13 mouse cellular contexts compared by ENCODE assay signal in genomic region chr1:132430818-132431217, GRCm38 (mm10). TPM values are rescaled to one million over a fixed set of nuclear protein-coding genes. Genes with fewer than 3 reads are reported as not detected.
DNase-seq lines count a peak whose midpoint lies in the region; ATAC-seq and TF ChIP-seq lines count a peak whose summit lies in the region.
"Had no signal": no experiment of that assay in that cellular context is flagged by ENCODE, and none has a peak within 500 bp of the region (broad histone marks: within the 10 kb centered on the region; RNA-seq: fewer than 3 reads in every experiment).

No protein-coding gene starts in this region.

- DNase-seq in left cerebral cortex, postnatal 4 days, result peak; percentile 75
- no peak for DNase-seq in left cerebral cortex, adult 18-20 months (ENCODE audit: low spot score in 2 of 2)
- DNase-seq in embryonic facial prominence, embryonic 14.5 days (ENCODE audit: low spot score), result peak; percentile 38
- DNase-seq in hindbrain, postnatal 0 days (ENCODE audit: low spot score), result peak; percentile 79
- DNase-seq in thymus, postnatal 14 days, result no peak
- no peak for DNase-seq in adrenal gland, adult (ENCODE audit: inconsistent age in 2 of 2, low spot score in 1 of 2)
- no peak for DNase-seq in left cerebral cortex, adult 2 months (ENCODE audit: extremely low spot score in 1 of 2, low spot score in 2 of 2)
- DNase-seq: adrenal gland, adult 8-10 months; cerebellum, adult 8-10 months had no signal

- no peak overlapping the region for H3K27ac ChIP-seq in embryonic facial prominence, embryonic 14.5 days (replicated peaks; ENCODE audit: low read depth, low read length)
- H3K27ac ChIP-seq in hindbrain, postnatal 0 days, result 0 out of 2 replicates have a peak overlapping the region, but pooled peaks have one; percentile 51
- no peak overlapping the region; the same call in 1 of the 2 replicates for H3K27ac ChIP-seq in midbrain, embryonic 13.5 days
- no peak overlapping the region for H3K27ac ChIP-seq in left cerebral cortex, adult 2 months
- H3K27ac ChIP-seq: liver, embryonic 15.5 days had no signal

- no peaks in the 10 kb centered on the region for H3K9me3 ChIP-seq in embryonic facial prominence, embryonic 14.5 days (ENCODE audit: control insufficient read depth, low read length)
- no peaks in the 10 kb centered on the region for H3K9me3 ChIP-seq in hindbrain, postnatal 0 days (ENCODE audit: low read length)
- no peaks in the 10 kb centered on the region for H3K9me3 ChIP-seq in midbrain, embryonic 13.5 days
- H3K9me3 ChIP-seq: liver, embryonic 15.5 days had no signal

- 39% methylated on average over 3 of the region's 3 CpGs for WGBS in embryonic facial prominence, embryonic 14.5 days
- WGBS in hindbrain, postnatal 0 days, result 28% methylated on average over 3 of the region's 3 CpGs
- 46% methylated on average over 3 of the region's 3 CpGs for WGBS in midbrain, embryonic 13.5 days

- H3K4me1 ChIP-seq in embryonic facial prominence, embryonic 14.5 days (ENCODE audit: control insufficient read depth, insufficient read depth, low read length), result peaks cover 5% of the 10 kb centered on the region; the same call in 1 of the 2 replicates
- H3K4me1 ChIP-seq in hindbrain, postnatal 0 days (ENCODE audit: insufficient read depth, low read length), result 0 out of 2 replicates have a peak, but pooled peaks cover 15% of the 10 kb centered on the region
- peaks cover 31% of the 10 kb centered on the region for H3K4me1 ChIP-seq in midbrain, embryonic 13.5 days (replicated peaks)

- no peak overlapping the region for H3K4me3 ChIP-seq in embryonic facial prominence, embryonic 14.5 days (ENCODE audit: low read depth, low read length)
- no peak overlapping the region for H3K4me3 ChIP-seq in hindbrain, postnatal 0 days (ENCODE audit: low read length)
- no peak overlapping the region for H3K4me3 ChIP-seq in midbrain, embryonic 13.5 days (replicated peaks)
- no peak overlapping the region for H3K4me3 ChIP-seq in left cerebral cortex, adult 2 months
- H3K4me3 ChIP-seq: liver, embryonic 15.5 days had no signal

- H3K27me3 ChIP-seq in embryonic facial prominence, embryonic 14.5 days (replicated peaks; ENCODE audit: control insufficient read depth, insufficient read depth, low read length), result no peaks in the 10 kb centered on the region
- H3K27me3 ChIP-seq in hindbrain, postnatal 0 days (ENCODE audit: insufficient read depth, low read length), result no peaks in the 10 kb centered on the region
- H3K27me3 ChIP-seq in midbrain, embryonic 13.5 days, result no peaks in the 10 kb centered on the region
- H3K27me3 ChIP-seq: liver, embryonic 15.5 days; Patski had no signal

- peak; percentile 50; the same call in 1 of the 2 replicates for ATAC-seq in embryonic facial prominence, embryonic 14.5 days (ENCODE audit: low read depth)
- peak; percentile 77; the same call in 1 of the 2 replicates for ATAC-seq in hindbrain, postnatal 0 days
- ATAC-seq in midbrain, embryonic 13.5 days, result 0 out of 2 replicates have a peak, but pooled peaks have one; percentile 50
- ATAC-seq: Patski had no signal

- H3K36me3 ChIP-seq in embryonic facial prominence, embryonic 14.5 days (ENCODE audit: control insufficient read depth, insufficient read depth, low read length), result peaks cover 14% of the 10 kb centered on the region
- H3K36me3 ChIP-seq in hindbrain, postnatal 0 days (ENCODE audit: insufficient read depth, low read length), result no peaks in the 10 kb centered on the region
- H3K36me3 ChIP-seq in midbrain, embryonic 13.5 days, result peaks cover 14% of the 10 kb centered on the region

- intact Hi-C loops in left cerebral cortex, postnatal 4 days (cut with DNase I), result no loop called here
- intact Hi-C loops in left cerebral cortex, adult 2 months (cut with DNase I), result no loop called here

- no peak overlapping the region for H3K4me2 ChIP-seq in embryonic facial prominence, embryonic 14.5 days (ENCODE audit: low read depth, low read length)
- H3K4me2 ChIP-seq in hindbrain, postnatal 0 days (ENCODE audit: low read depth, low read length), result no peak overlapping the region
- H3K4me2 ChIP-seq in midbrain, embryonic 13.5 days (replicated peaks), result no peak overlapping the region
- H3K4me2 ChIP-seq: heart, embryonic 11.5 days; liver, embryonic 15.5 days had no signal

- 0 out of 2 replicates have a peak overlapping the region, but pooled peaks have one; percentile 14 for H3K9ac ChIP-seq in embryonic facial prominence, embryonic 14.5 days (ENCODE audit: low read depth, low read length)
- no peak overlapping the region for H3K9ac ChIP-seq in hindbrain, postnatal 0 days (replicated peaks; ENCODE audit: low read length)
- H3K9ac ChIP-seq in midbrain, embryonic 13.5 days (replicated peaks), result no peak overlapping the region
- H3K9ac ChIP-seq: liver, embryonic 15.5 days had no signal

- no peak for TF ChIP-seq CTCF in hindbrain, postnatal 0 days (IDR thresholded peaks at IDR 0.05; ENCODE audit: low read depth)
- no peak for TF ChIP-seq CTCF in left cerebral cortex, adult 2 months (IDR thresholded peaks at IDR 0.05)

RNA-seq across cellular contexts. Expression of gene Dstyk, which starts 13.5 kb away (rescaled TPM):
- total RNA-seq in left cerebral cortex, postnatal 4 days (2021), result 10 to 100 TPM; 22.0 to 23.9 TPM
- total RNA-seq in left cerebral cortex, adult 18-20 months (2021), result 10 to 100 TPM; 44.3 to 45.2 TPM
- polyA plus RNA-seq in embryonic facial prominence, embryonic 14.5 days (2014; fragmentation: Nextera tagmentation; extraction: Ambion mirVana), result 15.6 and 16.1 TPM in 2 replicates
- total RNA-seq in hindbrain, postnatal 0 days (2014; rRNA removed), result 21.3 and 31.8 TPM in 2 replicates
- polyA plus RNA-seq in hindbrain, postnatal 0 days (2015; fragmentation: Nextera tagmentation; extraction: Ambion mirVana), result 5.7 and 6.2 TPM in 2 replicates
- 10.9 and 12.9 TPM in 2 replicates for polyA plus RNA-seq in midbrain, embryonic 13.5 days (2015; fragmentation: Nextera tagmentation; extraction: Ambion mirVana)
- 10 to 100 TPM; 44.9 to 45.5 TPM for total RNA-seq in left cerebral cortex, adult 2 months (2021)

RNA-seq across cellular contexts. Expression of gene Tmcc2, which starts 39.7 kb away (rescaled TPM):
- 100 to 1,000 TPM; 128 to 133 TPM for total RNA-seq in left cerebral cortex, postnatal 4 days (2021)
- 100 to 1,000 TPM; 204 to 205 TPM for total RNA-seq in left cerebral cortex, adult 18-20 months (2021)
- 10.2 and 11.6 TPM in 2 replicates for polyA plus RNA-seq in embryonic facial prominence, embryonic 14.5 days (2014; fragmentation: Nextera tagmentation; extraction: Ambion mirVana)
- 138 and 151 TPM in 2 replicates for total RNA-seq in hindbrain, postnatal 0 days (2014; rRNA removed)
- 33.5 and 34.0 TPM in 2 replicates for polyA plus RNA-seq in hindbrain, postnatal 0 days (2015; fragmentation: Nextera tagmentation; extraction: Ambion mirVana)
- polyA plus RNA-seq in midbrain, embryonic 13.5 days (2015; fragmentation: Nextera tagmentation; extraction: Ambion mirVana), result 21.0 and 26.1 TPM in 2 replicates
- total RNA-seq in left cerebral cortex, adult 2 months (2021), result 100 to 1,000 TPM; 178 to 192 TPM

RNA-seq across cellular contexts. Expression of gene Rbbp5, which starts 46.3 kb away (rescaled TPM):
- total RNA-seq in left cerebral cortex, postnatal 4 days (2021), result 10 to 100 TPM; 37.9 to 39.0 TPM
- 10 to 100 TPM; 59.5 to 61.4 TPM for total RNA-seq in left cerebral cortex, adult 18-20 months (2021)
- 37.8 and 42.0 TPM in 2 replicates for polyA plus RNA-seq in embryonic facial prominence, embryonic 14.5 days (2014; fragmentation: Nextera tagmentation; extraction: Ambion mirVana)
- total RNA-seq in hindbrain, postnatal 0 days (2014; rRNA removed), result 22.4 and 27.7 TPM in 2 replicates
- polyA plus RNA-seq in hindbrain, postnatal 0 days (2015; fragmentation: Nextera tagmentation; extraction: Ambion mirVana), result 23.8 and 24.2 TPM in 2 replicates
- polyA plus RNA-seq in midbrain, embryonic 13.5 days (2015; fragmentation: Nextera tagmentation; extraction: Ambion mirVana), result 52.9 and 55.1 TPM in 2 replicates
- 10 to 100 TPM; 55.1 to 62.5 TPM for total RNA-seq in left cerebral cortex, adult 2 months (2021)

Comparison
In these comparisons a context has a peak if more than half of its experiments do, and no peak if none do; other contexts are left out.
1. DNase-seq: peak in left cerebral cortex, postnatal 4 days (single experiment), embryonic facial prominence, embryonic 14.5 days (single experiment) and hindbrain, postnatal 0 days (single experiment); none in left cerebral cortex, adult 18-20 months (0 of 2), thymus, postnatal 14 days (single experiment), adrenal gland, adult (0 of 2) and left cerebral cortex, adult 2 months (0 of 2).
2. Peak in every context shown above with its lines, with median percentiles within 50 percentile points of each other: ATAC-seq.